Mouse (Mus musculus) ovary, adult 18-20 months (tissue): ENCODE results near the gene Eno2.
"Not testable (repeated sequence)": the region's sequence is repeated elsewhere in the genome, so short reads cannot be mapped to it uniquely, and the experiment has no call there.

Experiments used
- DNase-seq: peaks from one replicate; pipeline ENCODE4 v3.0.0; 2022; ENCODE audit warnings: low spot score, mixed read lengths

The Eno2 gene

DNA sequence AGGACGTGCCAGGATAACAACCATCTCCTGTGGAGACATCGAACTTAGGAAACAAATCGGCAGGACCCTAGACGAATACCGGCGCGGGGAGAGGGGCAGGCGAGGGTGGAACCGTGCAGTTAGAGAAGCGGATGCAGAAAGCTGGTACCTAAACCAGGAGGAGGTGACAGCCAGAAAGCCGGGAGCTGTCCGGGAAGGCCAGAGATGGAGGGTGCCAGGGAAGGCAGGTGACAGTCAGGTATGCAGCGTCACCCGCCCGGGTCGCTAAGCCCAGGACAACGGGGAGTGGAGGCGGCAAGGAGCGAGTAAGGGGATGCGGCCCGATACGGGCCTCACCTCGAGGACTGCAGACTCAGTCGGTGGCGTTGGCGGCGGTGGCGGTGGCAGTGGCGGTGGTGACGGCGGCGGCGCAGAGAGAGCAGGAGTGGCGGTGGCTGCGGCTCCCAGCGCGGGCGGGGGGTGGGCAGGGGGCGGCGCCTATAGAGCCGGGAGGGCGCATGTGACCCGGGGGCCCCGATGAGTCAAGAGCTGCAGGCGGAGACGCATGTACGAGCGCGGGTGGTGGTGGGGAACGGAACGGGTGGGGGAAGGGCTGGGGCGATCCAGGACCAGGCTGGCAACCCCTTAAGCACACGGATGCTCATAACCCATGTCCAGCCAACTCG lies at the start of gene Eno2:
Gene Eno2 (minus strand): TSS at position 573 of the 665 bp plus-strand sequence.
- DNase-seq = no peak

DNA sequence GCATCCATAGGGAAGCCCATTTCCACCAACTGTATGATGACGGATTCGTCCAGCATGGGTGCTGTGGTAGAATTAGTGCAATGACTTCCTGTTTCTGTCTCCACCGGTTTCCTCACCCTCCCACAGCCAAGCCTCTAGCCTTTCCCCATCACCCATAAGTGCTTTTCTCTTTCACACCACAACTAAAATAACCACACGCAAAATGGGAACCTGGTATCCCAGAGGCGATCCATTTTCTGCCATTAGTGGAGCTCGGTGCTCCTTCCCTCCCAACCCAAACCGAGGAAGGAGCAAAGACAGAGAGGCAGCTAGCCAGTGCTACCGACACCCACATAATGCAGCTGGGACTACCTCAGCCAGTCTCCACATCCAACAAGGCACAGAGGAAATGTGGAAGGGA lies 48.5 kb upstream of the Eno2 start:
- DNase-seq = no peak

GRCm38 (mm10) chr6:124817563-124817962 lies 48.1 kb upstream of the Eno2 start:
- no peak for DNase-seq

DNA sequence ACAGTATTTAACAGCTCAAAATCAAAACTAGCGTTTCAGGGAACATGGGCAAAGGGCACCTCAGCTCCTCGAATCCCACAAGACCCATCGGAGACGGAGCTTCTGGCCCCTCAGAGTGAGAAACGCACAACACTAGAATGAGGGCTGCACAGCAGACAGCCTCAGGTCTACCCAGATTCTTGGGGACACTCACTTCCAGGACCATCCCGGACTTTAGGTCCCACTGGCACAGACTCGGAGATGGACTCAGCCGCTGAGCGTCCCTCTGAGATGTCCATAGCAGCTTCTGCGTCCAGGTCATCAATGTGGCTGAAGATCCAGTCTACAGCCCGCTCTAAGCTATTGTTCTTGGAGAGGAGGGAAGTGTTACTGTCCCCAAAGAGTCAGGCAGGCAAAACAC lies 47.7 kb upstream of the Eno2 start:
- DNase-seq = no peak

DNA sequence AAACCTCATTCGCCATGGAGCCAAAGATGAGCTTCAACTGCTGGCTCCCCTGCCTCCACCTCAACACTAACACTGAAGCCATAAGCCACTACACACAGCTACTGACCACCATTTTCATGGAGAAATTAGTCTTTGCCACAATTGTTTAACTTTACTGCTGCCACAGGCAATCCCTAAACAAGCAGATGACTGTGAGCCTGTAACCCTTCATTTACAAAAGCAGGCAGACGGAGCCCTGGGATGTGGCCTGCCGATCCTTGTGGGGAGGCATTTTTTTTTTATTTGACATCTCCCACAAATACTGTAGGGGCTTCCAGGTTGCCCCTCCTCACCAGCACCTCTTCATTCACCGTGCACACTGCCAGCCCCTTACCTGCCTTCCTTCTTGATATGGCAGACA lies 47.1 kb upstream of the Eno2 start:
- no peak for DNase-seq

DNA sequence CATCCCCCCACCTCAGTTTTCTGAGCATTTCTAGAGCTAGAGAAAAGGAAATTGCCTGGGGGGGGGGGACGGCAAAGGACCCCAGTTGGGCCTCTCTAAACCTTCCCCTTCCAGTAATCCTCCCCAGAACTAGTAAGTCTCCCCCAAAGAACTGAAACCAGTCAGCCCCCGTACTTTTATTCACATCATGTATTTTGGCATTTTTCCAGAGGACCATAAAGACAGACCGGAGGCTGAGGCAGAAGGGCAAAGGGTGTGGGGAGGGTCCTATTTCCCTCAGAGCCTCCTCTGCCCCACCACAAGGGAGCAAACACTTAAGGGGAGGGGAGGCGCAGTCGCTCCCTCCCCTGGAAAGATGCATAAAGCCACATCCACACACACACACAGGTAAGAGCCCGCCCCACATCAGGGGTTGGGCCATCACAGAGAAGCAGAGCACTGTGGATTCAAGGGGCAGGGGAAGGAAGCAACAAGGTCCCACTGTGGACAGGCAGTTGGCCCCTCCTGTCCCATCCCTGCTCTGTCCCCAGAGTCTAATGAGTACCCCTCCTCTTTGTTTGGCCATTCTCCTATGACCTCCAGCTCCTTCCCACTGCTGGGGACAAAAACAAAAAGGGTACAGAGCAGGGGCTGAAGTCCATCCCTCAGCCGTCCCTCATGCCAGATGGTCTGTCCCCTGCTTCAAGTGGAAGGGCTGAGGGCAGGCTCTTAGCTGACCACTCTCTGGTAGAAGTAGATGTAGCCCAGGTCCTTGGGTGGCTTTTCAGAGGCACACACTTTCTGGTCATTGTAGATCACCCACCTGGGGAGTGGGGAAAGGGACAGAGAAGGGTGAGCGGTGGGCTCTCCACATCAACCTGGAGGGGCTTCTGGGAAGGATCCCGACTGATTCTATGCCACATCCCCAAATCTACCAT lies 45.6 kb upstream of the Eno2 start:
- DNase-seq = no peak

DNA sequence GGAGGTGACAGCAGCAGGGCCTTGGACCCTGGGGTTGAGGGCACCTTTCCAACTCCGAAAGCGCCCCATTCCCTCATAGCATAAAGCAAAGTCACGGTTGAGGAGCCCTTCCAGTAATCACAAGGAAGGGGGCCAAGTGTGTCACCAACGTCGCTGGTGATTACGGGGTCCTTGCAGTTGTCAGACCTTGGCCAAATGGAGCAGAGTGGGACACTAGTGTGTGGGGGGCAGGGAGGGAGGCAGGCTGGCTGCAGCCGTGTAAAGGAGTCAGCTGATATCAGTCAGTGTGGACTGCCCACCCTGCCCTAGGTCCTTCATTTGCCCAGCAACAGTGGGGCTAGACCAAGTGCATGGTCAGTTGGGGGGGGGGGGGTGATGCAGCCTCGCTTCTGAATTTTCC lies 45.0 kb upstream of the Eno2 start:
- DNase-seq = no peak

- DNase-seq = peak; percentile 90
Observed at GRCm38 (mm10) chr6:124813933-124814332, 44.5 kb upstream of the Eno2 start, which contains the start of gene Tpi1. Gene Tpi1 (minus strand): TSS chr6:124814296.

GRCm38 (mm10) chr6:124813496-124813895 lies 44.0 kb upstream of the Eno2 start:
- no peak for DNase-seq

GRCm38 (mm10) chr6:124812848-124813247 lies 43.4 kb upstream of the Eno2 start:
- DNase-seq = no peak

DNA sequence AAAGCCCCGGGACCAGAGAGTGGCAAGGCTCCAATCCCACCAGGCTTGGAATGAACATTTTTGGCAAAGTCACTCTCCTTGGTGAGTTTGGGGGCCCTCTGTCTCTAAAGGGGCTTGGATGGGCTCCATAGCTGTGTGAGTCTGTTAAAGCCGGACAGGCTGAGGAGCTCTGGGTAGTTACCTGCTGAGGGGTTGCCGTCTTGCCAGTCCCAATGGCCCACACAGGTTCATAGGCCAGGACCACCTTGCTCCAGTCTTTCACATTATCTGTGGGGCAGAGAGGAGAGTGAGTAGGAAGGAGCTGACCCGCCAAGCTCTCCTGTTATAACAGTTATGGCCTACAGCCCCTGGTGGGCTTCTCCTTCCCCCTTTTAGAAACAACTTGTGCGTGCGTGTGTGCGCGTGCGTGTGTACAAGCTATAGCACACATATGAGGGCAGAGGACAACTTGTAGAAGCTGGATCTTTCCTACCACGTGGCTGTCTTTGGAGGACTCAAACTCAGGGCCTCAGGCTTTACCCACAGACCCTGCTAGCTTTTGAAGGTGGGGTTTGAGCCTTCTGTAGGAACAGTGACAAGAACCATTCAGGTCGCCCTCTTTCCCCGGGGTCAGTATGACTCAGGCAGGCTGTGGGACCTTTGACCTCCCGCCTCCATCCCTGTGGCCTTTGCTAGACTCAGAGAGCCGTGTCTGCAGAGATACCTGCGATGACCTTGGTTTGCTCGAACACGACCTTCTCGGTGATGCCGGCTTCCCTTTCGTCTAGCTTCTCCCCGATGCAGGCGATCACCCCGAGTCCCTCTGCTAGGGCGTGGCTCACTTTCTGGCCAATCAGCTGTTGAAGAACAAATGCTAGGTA lies 42.5 kb upstream of the Eno2 start:
- DNase-seq = no peak

- DNase-seq = no peak
Observed at GRCm38 (mm10) chr6:124811403-124811665, 41.9 kb upstream of the Eno2 start.

DNA sequence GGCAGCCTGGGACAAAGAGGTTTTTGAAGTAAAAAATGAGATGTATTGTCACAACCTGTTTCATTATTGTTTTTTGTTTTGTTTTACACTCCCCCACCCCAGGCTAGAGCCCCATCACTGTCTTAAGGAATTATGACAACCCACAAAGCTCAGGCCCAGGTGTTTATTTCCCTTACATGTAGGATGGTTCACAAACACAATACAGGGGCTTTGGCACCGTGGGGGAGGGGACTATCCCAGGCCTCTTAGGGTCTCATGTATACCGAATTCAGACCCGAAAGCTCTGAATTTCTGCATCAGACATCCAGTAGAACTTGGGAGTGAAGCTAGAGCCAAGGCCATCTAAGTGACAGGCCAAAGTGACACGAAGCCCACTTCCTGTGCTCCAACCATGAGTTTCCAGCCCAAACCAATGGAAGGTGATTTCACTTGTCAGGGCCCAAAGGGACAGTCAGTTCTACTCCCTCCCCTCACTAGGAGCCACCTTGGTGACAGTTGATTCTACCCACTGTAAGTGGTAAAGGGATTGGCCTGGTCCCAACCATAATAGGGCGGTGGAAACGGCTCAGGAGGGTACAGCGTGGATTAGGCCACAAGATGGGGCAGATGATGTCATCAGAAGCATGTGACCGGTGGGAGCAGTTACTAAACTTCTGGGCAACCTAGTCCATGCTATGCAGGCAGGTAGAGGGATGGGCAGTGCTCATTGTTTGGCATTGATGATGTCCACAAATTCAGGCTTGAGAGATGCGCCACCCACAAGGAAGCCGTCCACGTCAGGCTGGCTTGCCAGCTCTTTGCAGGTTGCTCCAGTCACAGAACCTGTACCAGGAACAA lies 41.3 kb upstream of the Eno2 start:
- not testable (repeated sequence) for DNase-seq

- no peak for DNase-seq
Observed at GRCm38 (mm10) chr6:124809775-124810538, 40.5 kb upstream of the Eno2 start.

DNA sequence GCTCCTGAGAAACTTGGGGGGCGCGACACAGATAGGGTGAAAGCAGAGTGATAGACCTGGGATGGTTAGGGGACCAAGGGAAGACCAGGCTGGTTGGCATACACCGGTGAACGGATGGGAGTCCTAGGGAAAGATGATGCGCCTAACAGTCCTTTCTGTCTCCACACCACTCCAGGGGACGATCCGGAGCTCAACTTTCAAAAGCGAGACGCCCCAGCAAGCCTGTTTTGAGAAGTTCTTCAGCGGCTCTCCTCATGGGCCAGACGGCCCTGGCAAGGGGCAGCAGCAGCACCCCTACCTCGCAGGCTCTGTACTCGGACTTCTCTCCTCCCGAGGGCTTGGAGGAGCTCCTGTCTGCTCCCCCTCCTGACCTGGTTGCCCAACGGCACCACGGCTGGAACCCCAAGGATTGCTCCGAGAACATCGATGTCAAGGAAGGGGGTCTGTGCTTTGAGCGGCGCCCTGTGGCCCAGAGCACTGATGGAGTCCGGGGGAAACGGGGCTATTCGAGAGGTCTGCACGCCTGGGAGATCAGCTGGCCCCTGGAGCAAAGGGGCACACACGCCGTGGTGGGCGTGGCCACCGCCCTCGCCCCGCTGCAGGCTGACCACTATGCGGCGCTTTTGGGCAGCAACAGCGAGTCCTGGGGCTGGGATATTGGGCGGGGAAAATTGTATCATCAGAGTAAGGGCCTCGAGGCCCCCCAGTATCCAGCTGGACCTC lies 39.7 kb upstream of the Eno2 start:
- peak; percentile 69 for DNase-seq

DNA sequence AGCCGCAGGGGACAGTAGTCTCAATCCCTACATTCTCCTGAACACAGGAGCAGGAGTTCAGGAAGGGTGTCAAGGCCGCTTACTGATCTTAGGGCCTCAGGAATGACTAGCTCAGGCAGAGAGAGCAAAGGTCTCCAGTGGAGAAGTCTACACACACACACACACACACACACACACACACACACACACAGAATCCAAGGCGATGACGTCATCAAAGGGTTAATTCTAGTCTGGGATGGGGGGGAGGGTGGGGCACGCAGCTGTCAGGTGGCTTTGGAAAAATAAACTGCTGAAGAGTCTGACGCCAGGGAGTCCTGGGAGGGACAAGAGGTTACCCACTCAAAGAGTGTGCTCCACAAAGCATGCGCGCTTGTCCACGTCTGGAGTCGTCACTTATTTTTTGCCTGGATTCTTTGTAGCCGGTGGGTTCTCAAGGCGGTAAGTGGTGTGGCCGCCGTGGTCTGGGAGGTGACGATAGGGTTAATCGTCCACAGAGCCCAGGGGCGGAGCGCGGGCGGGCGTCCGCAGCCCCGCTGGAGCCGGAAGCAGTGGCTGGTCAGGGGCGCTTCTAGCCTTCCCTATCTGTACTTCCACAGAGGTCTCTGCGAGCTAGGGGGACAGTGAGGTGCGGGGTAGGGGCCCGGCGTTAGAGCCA lies 39.0 kb upstream of the Eno2 start, which contains the start of gene Spsb2:
Gene Spsb2 (plus strand): TSS at position 304 of the 655 bp plus-strand sequence.
- peak; percentile 73 for DNase-seq

DNA sequence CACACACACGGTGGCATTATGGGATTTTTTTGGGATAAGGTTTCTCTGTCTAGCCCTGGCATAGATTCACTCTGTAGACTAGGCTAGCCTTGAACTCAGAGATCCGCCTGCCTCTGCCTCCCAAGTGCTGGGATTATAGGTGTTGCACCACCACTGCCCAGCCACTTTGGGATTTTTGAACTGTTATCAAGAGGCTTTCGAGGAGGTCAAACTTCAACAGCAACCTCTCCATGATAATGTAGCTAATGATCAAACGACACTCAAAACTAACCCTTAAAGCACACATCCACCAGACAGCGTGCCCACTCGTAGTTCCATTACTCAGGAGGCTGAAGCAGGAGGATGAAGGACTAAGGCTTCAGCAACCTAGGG lies 38.5 kb upstream of the Eno2 start:
- no peak for DNase-seq

GRCm38 (mm10) chr6:124807366-124807765 lies 37.9 kb upstream of the Eno2 start:
- no peak for DNase-seq

- DNase-seq = no peak
Observed at GRCm38 (mm10) chr6:124806446-124807140, 37.1 kb upstream of the Eno2 start.
